Mouse (Mus musculus): Measurements from ENCODE around the gene Trib3. TPM values are rescaled to one million over a fixed set of nuclear protein-coding genes. Genes with fewer than 3 reads are reported as not detected.
"Not testable (repeated sequence)": the region's sequence is repeated elsewhere in the genome, so short reads cannot be mapped to it uniquely, and the experiment has no call there.

Trib3 gene
- polyA plus RNA-seq, 1 experiment from 2014 or later: 6.5 TPM

DNA sequence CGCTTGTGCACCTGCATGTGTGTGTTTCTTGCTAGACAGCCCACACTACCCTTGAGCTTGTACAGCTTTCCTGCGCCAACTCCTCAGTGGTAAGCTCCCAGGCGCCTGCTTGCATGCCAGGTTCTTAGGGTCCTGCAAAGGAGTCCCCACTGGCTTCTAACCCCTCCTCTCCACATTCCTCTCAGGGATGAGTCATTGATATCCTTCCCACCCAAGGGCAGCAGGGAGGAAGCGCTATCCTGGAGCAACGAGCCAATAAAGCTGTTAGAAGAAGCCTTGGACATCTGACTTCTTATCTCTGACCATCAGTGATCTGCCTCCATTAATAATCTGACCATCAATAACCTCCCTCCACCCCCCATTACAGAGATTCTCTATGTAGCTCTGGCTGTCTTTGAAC lies 24.1 kb upstream of the Trib3 start:
- no peak overlapping the region for H3K4me3 ChIP-seq
- no peak overlapping the region for H3K9ac ChIP-seq
- WGBS: 58% methylated on average over 5 of the region's 5 CpGs
- no peaks in the 10 kb centered on the region for H3K9me3 ChIP-seq
- no peak overlapping the region for H3K27ac ChIP-seq (replicated peaks)
- no peaks in the 10 kb centered on the region for H3K36me3 ChIP-seq
- no peak overlapping the region for H3K4me2 ChIP-seq
- H3K4me1 ChIP-seq: peaks cover 17% of the 10 kb centered on the region
- H3K27me3 ChIP-seq (replicated peaks): peaks cover 16% of the 10 kb centered on the region; the same call in 1 of the 2 replicates
- ATAC-seq (ENCODE audit: extremely low read depth, insufficient number of reproducible peaks, low FRiP score, low TSS enrichment): no peak

DNA sequence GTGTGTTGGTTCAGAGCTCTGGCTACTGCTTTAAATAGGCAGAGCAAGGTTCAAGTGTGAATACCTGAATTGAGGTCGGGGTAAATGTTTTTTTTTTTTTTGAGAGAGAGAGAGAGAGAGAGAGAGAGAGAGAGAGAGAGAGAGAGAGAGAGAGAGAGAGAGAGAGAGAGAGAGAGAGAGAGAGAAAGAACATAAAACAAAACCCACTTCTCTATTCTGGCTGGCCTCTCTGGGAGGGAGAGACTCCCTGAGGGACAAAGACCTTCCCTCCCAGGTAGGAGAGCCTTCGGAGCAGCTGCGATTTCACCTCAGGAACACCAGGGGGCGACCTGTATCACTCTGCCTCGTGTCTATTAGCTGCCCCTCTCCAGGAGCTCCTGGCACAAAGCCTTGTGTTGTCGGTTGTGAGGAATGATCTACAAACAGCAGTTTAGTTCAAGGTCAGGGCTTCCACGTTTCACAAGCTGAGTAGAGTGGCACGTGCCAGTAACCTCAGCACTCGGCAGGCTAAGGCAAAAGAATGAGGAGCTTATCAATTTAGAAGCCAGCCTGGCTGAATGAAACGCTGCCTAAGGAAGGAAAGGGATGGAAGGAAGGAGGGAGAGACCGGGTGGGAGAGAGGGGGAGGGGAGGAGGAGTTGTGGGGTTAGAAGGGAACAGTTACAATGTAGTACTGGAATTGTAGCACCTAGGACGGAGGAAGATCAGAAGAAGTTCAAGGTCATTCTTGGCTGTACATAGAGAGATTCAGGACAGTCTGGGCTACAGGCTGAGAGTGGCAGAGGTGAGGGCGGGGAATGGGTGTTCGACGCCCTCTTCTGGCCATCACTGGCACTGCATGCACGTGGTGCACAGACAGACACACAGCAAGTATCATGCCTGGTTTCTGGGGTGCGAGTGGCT lies 19.7 kb upstream of the Trib3 start:
- H3K9ac ChIP-seq: peak overlapping the region; percentile 66
- peaks cover 31% of the 10 kb centered on the region for H3K4me1 ChIP-seq
- H3K36me3 ChIP-seq: no peaks in the 10 kb centered on the region
- ATAC-seq (ENCODE audit: extremely low read depth, insufficient number of reproducible peaks, low FRiP score, low TSS enrichment): peak; percentile 35; the same call in 1 of the 2 replicates
- H3K4me2 ChIP-seq: peak overlapping the region; percentile 61
- no peaks in the 10 kb centered on the region for H3K27me3 ChIP-seq (replicated peaks)
- no peaks in the 10 kb centered on the region for H3K9me3 ChIP-seq
- 8% methylated on average over 17 of the region's 17 CpGs for WGBS
- peak overlapping the region; percentile 72 for H3K27ac ChIP-seq (replicated peaks)
- peak overlapping the region; percentile 36 for H3K4me3 ChIP-seq

DNA sequence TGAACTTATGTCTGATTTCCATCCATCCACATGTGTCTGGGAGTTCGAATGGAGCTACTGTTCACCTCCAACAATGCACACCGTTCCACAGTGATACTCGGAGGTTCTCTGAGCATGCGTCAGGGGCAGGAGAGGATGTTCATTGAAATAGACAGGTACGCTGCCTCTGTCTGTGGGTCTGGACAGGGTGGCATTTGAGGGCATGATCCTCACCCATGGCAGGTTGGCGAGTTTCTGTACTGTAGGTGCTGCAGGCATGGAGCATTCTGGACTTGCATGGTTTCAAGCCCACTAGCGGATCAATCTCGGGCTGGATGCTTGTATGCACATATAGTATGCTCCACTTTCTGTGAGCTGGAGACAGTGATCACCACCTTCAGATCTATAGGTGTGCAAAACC lies 17.4 kb upstream of the Trib3 start:
- ATAC-seq (ENCODE audit: extremely low read depth, insufficient number of reproducible peaks, low FRiP score, low TSS enrichment): no peak
- 82% methylated on average over 8 of the region's 8 CpGs for WGBS
- Histone ChIP-seq H3K36me3 (no peaks in the 10 kb centered on the region), H3K4me2 (no peak overlapping the region), H3K9me3 (no peaks in the 10 kb centered on the region), H3K9ac (no peak overlapping the region), H3K27ac (replicated peaks) (no peak overlapping the region), H3K4me3 (no peak overlapping the region), H3K4me1 (peaks cover 31% of the 10 kb centered on the region), H3K27me3 (replicated peaks) (no peaks in the 10 kb centered on the region)

DNA sequence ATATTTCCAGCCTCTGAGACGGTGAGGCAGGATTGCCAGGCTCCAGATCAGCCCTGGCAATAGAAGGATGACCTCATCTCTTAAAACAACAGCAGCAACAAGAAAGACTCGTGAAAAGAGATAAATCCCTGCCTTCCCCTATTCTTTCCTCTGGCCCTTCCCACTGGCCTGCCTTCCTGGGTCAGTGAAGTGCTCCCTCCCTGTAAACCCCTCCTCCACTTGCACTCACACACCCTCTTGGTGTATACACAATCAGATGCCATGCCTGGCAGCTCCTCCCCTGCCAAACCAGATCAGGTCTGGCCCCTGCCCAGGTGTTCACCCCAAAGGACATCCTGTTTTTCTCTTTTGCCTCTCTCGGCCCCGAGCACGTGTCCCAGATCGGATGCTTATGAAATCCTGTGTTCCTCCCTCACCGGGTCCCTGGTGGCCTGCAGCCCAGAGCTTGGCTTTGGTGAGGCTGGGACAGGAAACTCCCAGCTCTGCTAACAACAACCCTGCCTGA lies 16.5 kb upstream of the Trib3 start:
- Histone ChIP-seq H3K9me3 (no peaks in the 10 kb centered on the region), H3K9ac (peak overlapping the region; percentile 47; the same call in 1 of the 2 replicates), H3K4me3 (no peak overlapping the region), H3K27me3 (replicated peaks) (no peaks in the 10 kb centered on the region), H3K36me3 (no peaks in the 10 kb centered on the region), H3K4me1 (peaks cover 31% of the 10 kb centered on the region), H3K27ac (replicated peaks) (peak overlapping the region; percentile 61), H3K4me2 (no peak overlapping the region)
- 39% methylated on average over 7 of the region's 7 CpGs for WGBS
- ATAC-seq (ENCODE audit: extremely low read depth, insufficient number of reproducible peaks, low FRiP score, low TSS enrichment): no peak

DNA sequence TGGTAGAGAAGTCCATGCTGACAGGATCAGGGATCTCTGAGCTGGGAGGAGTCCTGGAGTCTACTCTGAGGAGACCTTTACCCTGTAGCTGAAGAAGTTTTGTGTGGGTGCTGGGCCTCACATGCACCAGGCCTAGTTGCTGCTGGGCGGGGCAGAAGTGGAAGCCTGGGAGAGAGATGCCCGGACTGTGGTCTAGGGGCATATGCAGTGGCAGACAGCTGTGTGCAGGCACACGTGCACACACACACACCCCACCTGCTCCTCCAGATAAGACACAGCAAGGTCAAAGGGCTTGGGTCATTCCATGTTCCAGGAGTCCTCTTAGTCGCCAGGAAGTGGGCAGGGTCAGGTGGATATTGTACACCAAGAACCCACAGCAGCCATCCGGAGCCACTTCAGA lies 15.8 kb upstream of the Trib3 start:
- peaks cover 31% of the 10 kb centered on the region for H3K4me1 ChIP-seq
- no peaks in the 10 kb centered on the region for H3K27me3 ChIP-seq (replicated peaks)
- H3K27ac ChIP-seq (replicated peaks): no peak overlapping the region
- H3K4me2 ChIP-seq: no peak overlapping the region
- no peak overlapping the region for H3K9ac ChIP-seq
- H3K4me3 ChIP-seq: no peak overlapping the region
- WGBS: 43% methylated on average over 5 of the region's 5 CpGs
- no peak for ATAC-seq (ENCODE audit: extremely low read depth, insufficient number of reproducible peaks, low FRiP score, low TSS enrichment)
- H3K9me3 ChIP-seq: no peaks in the 10 kb centered on the region
- no peaks in the 10 kb centered on the region for H3K36me3 ChIP-seq

DNA sequence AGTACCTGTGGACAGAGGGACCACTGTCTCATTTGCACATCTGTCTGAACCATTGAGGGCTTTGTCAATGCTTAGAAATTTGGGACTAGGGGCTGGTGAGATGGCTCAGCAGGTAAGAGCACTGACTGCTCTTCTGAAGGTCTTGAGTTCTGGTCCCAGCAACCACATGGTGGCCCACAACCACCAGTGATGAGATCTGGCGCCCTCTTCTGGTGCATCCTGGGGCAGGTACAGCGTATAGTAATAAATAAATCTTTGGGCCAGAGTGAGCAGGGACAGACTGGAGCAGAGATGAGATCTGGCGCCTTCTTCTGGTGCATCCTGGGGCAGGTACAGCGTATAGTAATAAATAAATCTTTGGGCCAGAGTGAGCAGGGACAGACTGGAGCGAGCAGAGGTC lies 15.1 kb upstream of the Trib3 start:
- not testable (repeated sequence) for ATAC-seq (ENCODE audit: extremely low read depth, insufficient number of reproducible peaks, low FRiP score, low TSS enrichment)
- 81% methylated on average over 5 of the region's 5 CpGs for WGBS

DNA sequence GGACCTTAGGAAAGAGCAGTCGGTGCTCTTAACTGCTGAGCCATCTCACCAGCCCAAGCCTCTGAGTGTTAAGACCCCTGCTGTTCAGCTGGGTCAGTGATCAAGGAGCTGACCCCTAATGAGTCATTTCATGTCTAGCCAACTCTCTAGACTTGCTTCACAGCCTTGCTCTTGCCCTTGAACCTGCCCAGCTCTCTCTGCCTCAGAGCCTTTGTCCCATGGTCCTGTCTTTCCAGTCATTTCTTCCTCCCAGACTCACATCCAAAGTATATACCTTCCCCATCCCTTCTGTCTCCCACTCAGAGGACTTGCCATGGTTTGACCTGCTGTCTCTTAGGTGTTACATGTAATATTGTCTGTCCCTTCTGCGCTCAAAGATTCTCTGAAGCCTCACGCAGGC lies 13.4 kb upstream of the Trib3 start:
- Histone ChIP-seq H3K9me3 (no peaks in the 10 kb centered on the region), H3K27ac (replicated peaks) (no peak overlapping the region), H3K27me3 (replicated peaks) (no peaks in the 10 kb centered on the region), H3K36me3 (no peaks in the 10 kb centered on the region), H3K4me1 (peaks cover 22% of the 10 kb centered on the region), H3K4me3 (no peak overlapping the region), H3K9ac (no peak overlapping the region), H3K4me2 (no peak overlapping the region)
- 86% methylated on average over 3 of the region's 3 CpGs for WGBS
- ATAC-seq (ENCODE audit: extremely low read depth, insufficient number of reproducible peaks, low FRiP score, low TSS enrichment): no peak

More for the DNA sequence above, 15.1 kb upstream of the Trib3 start:
- H3K27ac ChIP-seq (replicated peaks); H3K9ac ChIP-seq; H3K27me3 ChIP-seq (replicated peaks); H3K4me3 ChIP-seq; H3K36me3 ChIP-seq; H3K9me3 ChIP-seq; H3K4me2 ChIP-seq: not testable (repeated sequence)
- H3K4me1 ChIP-seq: peaks cover 30% of the 10 kb centered on the region

DNA sequence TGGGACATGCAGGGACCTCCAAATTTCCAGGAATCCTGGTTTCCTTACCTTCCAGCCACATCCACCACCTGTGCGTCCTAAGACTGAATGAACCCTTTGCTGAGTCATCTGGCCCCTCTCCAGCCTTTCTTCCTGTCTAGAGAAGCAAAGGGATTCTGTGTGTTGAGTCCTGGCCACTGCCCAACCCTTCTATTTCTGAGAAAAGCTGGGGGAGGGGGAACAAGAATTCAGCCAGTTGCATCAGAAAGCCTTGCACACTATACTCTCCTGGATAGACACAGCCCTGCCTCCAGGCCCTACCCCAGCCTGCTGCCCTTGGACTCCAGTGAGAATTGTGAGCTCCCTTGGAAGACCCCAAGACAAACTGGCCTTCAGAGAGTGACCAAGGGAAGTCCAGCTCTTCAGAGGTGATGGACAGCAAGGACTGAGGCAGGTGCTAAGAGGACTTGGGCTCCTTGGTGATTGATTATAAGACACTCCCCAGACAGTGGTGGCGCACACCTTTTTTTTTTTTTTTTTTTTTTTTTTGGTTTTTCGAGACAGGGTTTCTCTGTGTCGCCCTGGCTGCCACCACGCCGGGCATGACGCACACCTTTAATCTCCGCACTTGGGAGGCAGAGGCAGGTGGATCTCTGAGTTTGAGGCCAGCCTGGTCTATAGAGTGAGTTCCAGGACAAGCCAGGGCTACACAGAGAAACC lies 6.2 kb upstream of the Trib3 start:
- no peaks in the 10 kb centered on the region for H3K27me3 ChIP-seq (replicated peaks)
- H3K4me3 ChIP-seq: no peak overlapping the region
- peaks cover 36% of the 10 kb centered on the region for H3K4me1 ChIP-seq
- ATAC-seq (ENCODE audit: extremely low read depth, insufficient number of reproducible peaks, low FRiP score, low TSS enrichment): 0 out of 2 replicates have a peak, but pooled peaks have one; percentile 28
- H3K9me3 ChIP-seq: no peaks in the 10 kb centered on the region
- peak overlapping the region; percentile 21; the same call in 1 of the 2 replicates for H3K9ac ChIP-seq
- peak overlapping the region; percentile 39; the same call in 1 of the 2 replicates for H3K27ac ChIP-seq (replicated peaks)
- no peaks in the 10 kb centered on the region for H3K36me3 ChIP-seq
- no peak overlapping the region; the same call in 1 of the 2 replicates for H3K4me2 ChIP-seq
- WGBS: 74% methylated on average over 8 of the region's 8 CpGs

DNA sequence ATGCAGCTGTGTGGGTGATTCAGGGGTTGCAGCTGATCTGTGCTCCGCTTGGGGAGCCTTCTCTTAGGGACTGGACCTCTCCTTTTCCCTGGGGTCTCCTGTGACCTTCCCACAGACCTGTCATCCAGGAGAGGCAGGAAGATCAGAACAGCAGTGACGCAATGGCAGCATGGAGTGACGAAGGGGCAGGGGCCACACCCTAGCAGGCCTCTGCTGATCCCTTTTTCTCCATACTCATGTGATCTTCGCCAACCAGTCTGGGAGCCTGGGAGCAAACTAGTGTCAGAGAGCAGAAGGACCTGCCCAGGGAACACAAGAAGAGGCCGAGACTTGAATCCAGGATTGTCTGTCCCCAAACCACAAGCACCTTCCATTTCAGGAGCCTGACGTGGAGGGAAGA lies 5.4 kb upstream of the Trib3 start:
- H3K27ac ChIP-seq (replicated peaks): peak overlapping the region; percentile 39
- no peak overlapping the region; the same call in 1 of the 2 replicates for H3K4me2 ChIP-seq
- ATAC-seq (ENCODE audit: extremely low read depth, insufficient number of reproducible peaks, low FRiP score, low TSS enrichment): peak; percentile 61
- no peaks in the 10 kb centered on the region for H3K27me3 ChIP-seq (replicated peaks)
- H3K9me3 ChIP-seq: no peaks in the 10 kb centered on the region
- no peak overlapping the region for H3K4me3 ChIP-seq
- H3K9ac ChIP-seq: 0 out of 2 replicates have a peak overlapping the region, but pooled peaks have one; percentile 21
- H3K4me1 ChIP-seq: peaks cover 44% of the 10 kb centered on the region
- WGBS: 77% methylated on average over 6 of the region's 6 CpGs
- no peaks in the 10 kb centered on the region for H3K36me3 ChIP-seq

DNA sequence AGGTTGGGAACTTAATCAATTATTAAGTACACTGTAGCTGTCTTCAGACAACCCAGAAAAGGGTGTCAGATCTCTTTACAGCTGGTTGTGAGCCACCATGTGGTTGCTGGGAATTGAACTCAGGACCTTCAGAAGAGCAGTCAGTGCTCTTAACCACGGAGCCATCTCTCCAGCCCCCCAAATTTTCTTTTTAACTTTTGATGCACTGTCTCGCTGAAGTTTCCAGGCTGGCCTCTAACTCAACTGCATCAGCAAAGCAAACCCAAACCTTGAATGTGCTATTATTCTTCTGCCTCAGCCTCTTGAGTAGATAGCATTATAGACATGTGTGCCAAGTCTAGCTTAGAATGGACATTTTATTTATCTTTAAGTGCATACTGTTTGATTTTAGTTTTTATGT lies 3.9 kb upstream of the Trib3 start:
- H3K4me1 ChIP-seq: peaks cover 51% of the 10 kb centered on the region
- no peak overlapping the region for H3K4me3 ChIP-seq
- 78% methylated on average over 2 of the region's 2 CpGs for WGBS
- H3K36me3 ChIP-seq: no peaks in the 10 kb centered on the region
- ATAC-seq (ENCODE audit: extremely low read depth, insufficient number of reproducible peaks, low FRiP score, low TSS enrichment): no peak
- H3K9me3 ChIP-seq: no peaks in the 10 kb centered on the region
- H3K9ac ChIP-seq: no peak overlapping the region
- H3K27me3 ChIP-seq (replicated peaks): no peaks in the 10 kb centered on the region
- H3K27ac ChIP-seq (replicated peaks): peak overlapping the region; percentile 65; the same call in 1 of the 2 replicates
- no peak overlapping the region for H3K4me2 ChIP-seq

DNA sequence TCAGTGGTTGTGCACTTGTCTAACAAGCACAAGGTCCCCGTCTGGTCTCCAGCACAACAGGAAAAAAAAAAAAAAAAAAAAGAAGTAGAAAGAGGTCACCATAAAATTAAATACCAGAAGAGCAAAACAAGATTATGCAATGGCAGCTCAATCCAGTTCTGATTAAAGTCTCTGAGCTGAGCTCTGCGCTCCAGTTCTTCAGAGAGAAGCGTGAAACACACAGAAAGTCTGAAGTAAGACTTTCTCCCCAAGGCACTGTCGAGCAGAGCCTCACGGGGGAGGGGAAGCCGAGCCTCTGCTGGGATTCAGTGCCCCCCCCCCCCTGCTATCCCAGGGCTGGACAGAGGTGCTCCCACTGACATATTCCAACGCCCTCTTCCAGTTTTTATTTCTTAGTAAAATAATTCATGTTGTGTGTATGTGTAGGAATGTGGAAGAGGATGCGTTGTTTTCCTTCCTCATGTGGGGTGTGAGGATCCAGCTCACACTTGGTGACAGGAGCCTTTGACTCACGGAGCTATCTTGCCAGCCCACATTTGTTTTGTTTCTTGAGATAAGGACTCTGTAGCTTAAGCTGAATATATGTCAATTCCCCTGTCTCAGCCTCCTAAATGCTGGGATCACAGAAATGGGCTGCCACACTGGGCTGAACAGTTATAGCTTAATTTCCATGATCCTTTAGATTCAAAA lies 3.1 kb upstream of the Trib3 start:
- Histone ChIP-seq H3K27ac (replicated peaks) (peak overlapping the region; percentile 65), H3K9ac (0 out of 2 replicates have a peak overlapping the region, but pooled peaks have one; percentile 6), H3K4me1 (peaks cover 51% of the 10 kb centered on the region), H3K4me2 (peak overlapping the region; percentile 42; the same call in 1 of the 2 replicates), H3K27me3 (replicated peaks) (no peaks in the 10 kb centered on the region), H3K9me3 (no peaks in the 10 kb centered on the region), H3K4me3 (no peak overlapping the region), H3K36me3 (no peaks in the 10 kb centered on the region)
- 17% methylated on average over 9 of the region's 9 CpGs for WGBS
- ATAC-seq (ENCODE audit: extremely low read depth, insufficient number of reproducible peaks, low FRiP score, low TSS enrichment): no peak
